Mouse (Mus musculus) megakaryocyte, embryonic 14.5 days (primary cell): ENCODE results near the gene Fer.

Experiments used
- FLI1 ChIP-seq: IDR thresholded peaks from 2 replicates; pipeline ENCODE4 v1.6.1; 2012; ENCODE audit warnings: low read length, inconsistent platforms, mixed read lengths
- GATA1 ChIP-seq: IDR thresholded peaks from 3 replicates; pipeline ENCODE4 v1.6.1; 2012; ENCODE audit warnings: mixed read lengths, low read length, inconsistent platforms, borderline replicate concordance

DNA sequence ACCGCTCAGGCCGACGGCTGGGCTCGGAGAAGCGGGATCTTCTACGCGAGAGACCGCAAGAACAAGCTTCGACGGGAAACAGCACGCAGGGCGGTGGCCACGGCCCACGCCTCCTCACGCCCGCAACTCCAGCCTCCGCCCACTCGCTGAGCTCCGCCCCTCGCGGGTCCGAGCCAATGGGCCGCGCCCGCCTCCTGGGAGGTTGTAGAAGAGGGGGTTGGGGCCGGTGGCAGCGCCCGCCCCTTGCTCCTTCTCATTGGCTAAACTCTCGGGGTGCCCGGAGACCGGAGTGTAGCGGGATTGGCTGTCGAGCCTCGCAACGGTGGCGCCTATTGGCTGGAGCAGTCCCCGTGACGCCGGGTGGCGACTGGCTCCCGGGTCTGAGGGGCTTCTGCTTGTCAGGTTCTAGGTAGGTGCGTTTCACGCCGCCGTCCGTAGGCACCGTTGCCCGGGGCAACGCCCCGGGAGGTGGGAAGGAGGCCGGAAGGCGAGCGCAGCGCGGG is 836 bp downstream of the Fer start, which contains the start of gene A930002H24Rik:
- TF ChIP-seq FLI1: no peak
- no peak for TF ChIP-seq GATA1
